23 mouse cellular contexts compared by ENCODE assay signal in genomic region chr16:92926853-92927252, GRCm38 (mm10).
DNase-seq lines count a peak whose midpoint lies in the region; ATAC-seq and TF ChIP-seq lines count a peak whose summit lies in the region.
"Had no signal": no experiment of that assay in that cellular context is flagged by ENCODE, and none has a peak within 500 bp of the region (broad histone marks: within the 10 kb centered on the region; RNA-seq: fewer than 3 reads in every experiment).

No protein-coding gene starts in this region.

- no peaks in the 10 kb centered on the region for H3K36me3 ChIP-seq in thymus, adult 2 months (ENCODE audit: control insufficient read depth, insufficient read depth, low read length)
- no peaks in the 10 kb centered on the region for H3K36me3 ChIP-seq in forebrain, embryonic 15.5 days
- H3K36me3 ChIP-seq: embryonic facial prominence, embryonic 12.5 days; embryonic facial prominence, embryonic 15.5 days; forebrain, embryonic 12.5 days; hindbrain, embryonic 12.5 days; hindbrain, embryonic 15.5 days had no signal

- no peaks in the 10 kb centered on the region for H3K9me3 ChIP-seq in forebrain, embryonic 15.5 days
- H3K9me3 ChIP-seq: embryonic facial prominence, embryonic 12.5 days; embryonic facial prominence, embryonic 15.5 days; forebrain, embryonic 12.5 days; hindbrain, embryonic 12.5 days; hindbrain, embryonic 15.5 days had no signal

- ATAC-seq in megakaryocyte progenitor cell, adult 5-6 weeks (replicated peaks; ENCODE audit: poor library complexity) = peak; percentile 53
- ATAC-seq in forebrain, embryonic 15.5 days (replicated peaks) = no peak
- ATAC-seq: forebrain, embryonic 16.5 days had no signal

- H3K27me3 ChIP-seq in thymus, adult 2 months (ENCODE audit: control insufficient read depth, insufficient read depth, low read length) = no peaks in the 10 kb centered on the region; the same call in 1 of the 2 replicates
- H3K27me3 ChIP-seq in forebrain, embryonic 15.5 days = no peaks in the 10 kb centered on the region
- H3K27me3 ChIP-seq: embryonic facial prominence, embryonic 15.5 days; forebrain, embryonic 12.5 days; hindbrain, embryonic 15.5 days had no signal

- no peak overlapping the region for H3K9ac ChIP-seq in forebrain, embryonic 15.5 days (replicated peaks)
- H3K9ac ChIP-seq: embryonic facial prominence, embryonic 12.5 days; embryonic facial prominence, embryonic 15.5 days; forebrain, embryonic 12.5 days; hindbrain, embryonic 12.5 days; hindbrain, embryonic 15.5 days had no signal

- no peak overlapping the region for H3K4me2 ChIP-seq in forebrain, embryonic 15.5 days (replicated peaks)
- H3K4me2 ChIP-seq: embryonic facial prominence, embryonic 12.5 days; embryonic facial prominence, embryonic 15.5 days; forebrain, embryonic 12.5 days; heart, embryonic 11.5 days; hindbrain, embryonic 12.5 days; hindbrain, embryonic 15.5 days had no signal

- WGBS in thymus, adult 2 months = 34% methylated on average over 5 of the region's 5 CpGs
- WGBS in forebrain, embryonic 15.5 days = 93% methylated on average over 5 of the region's 5 CpGs

- H3K4me1 ChIP-seq in thymus, adult 2 months (replicated peaks; ENCODE audit: control insufficient read depth, insufficient read depth, low read length) = peaks cover 34% of the 10 kb centered on the region
- no peaks in the 10 kb centered on the region for H3K4me1 ChIP-seq in forebrain, embryonic 15.5 days
- H3K4me1 ChIP-seq: forebrain, embryonic 12.5 days; hindbrain, embryonic 12.5 days; hindbrain, embryonic 15.5 days had no signal

- H3K4me3 ChIP-seq in thymus, adult 2 months (ENCODE audit: control insufficient read depth, insufficient read depth, low read length) = no peak overlapping the region
- H3K4me3 ChIP-seq in forebrain, embryonic 15.5 days = no peak overlapping the region
- H3K4me3 ChIP-seq: embryonic facial prominence, embryonic 12.5 days; embryonic facial prominence, embryonic 15.5 days; erythroblast, embryonic 14.5 days; forebrain, embryonic 12.5 days; gastrocnemius, adult 2 months; hindbrain, embryonic 12.5 days; hindbrain, embryonic 15.5 days had no signal

- peak; percentile 31 for DNase-seq in thymus, postnatal 14 days
- no peak for DNase-seq in thymus, adult 2 months
- peak; percentile 37 for DNase-seq in c-Kit-positive CD71-negative TER-119-negative erythroid progenitor cells, embryonic 14.5 days (ENCODE audit: low read depth)
- DNase-seq in embryo, embryonic 9.5 days (ENCODE audit: extremely low spot score) = no peak
- DNase-seq: adrenal gland, adult 2 months; adrenal gland, postnatal 14 days; cerebellum, adult 11-12 months; cerebellum, adult 8-10 months; cerebellum, postnatal 10 days; cerebellum, postnatal 36 days; gastrocnemius, adult 2 months; gastrocnemius, postnatal 14 days; heart, adult 11 months had no signal

- TF ChIP-seq CTCF in thymus, adult 2 months (IDR thresholded peaks at IDR 0.05; ENCODE audit: borderline replicate concordance, control insufficient read depth, extremely low read depth, insufficient read depth, low read length, poor library complexity) = no peak

- no peak overlapping the region for H3K27ac ChIP-seq in thymus, adult 2 months (ENCODE audit: control insufficient read depth, insufficient read depth, low read length)
- no peak overlapping the region for H3K27ac ChIP-seq in forebrain, embryonic 15.5 days (replicated peaks)
- H3K27ac ChIP-seq: embryonic facial prominence, embryonic 12.5 days; embryonic facial prominence, embryonic 15.5 days; forebrain, embryonic 12.5 days; gastrocnemius, adult 2 months; hindbrain, embryonic 12.5 days; hindbrain, embryonic 15.5 days had no signal

- no peak for TF ChIP-seq POLR2A in thymus, adult 2 months (IDR thresholded peaks at IDR 0.05; ENCODE audit: control insufficient read depth, extremely low read depth, insufficient read depth, low read length, poor library complexity)

Comparison
In these comparisons a context has a peak if more than half of its experiments do, and no peak if none do; other contexts are left out.
1. DNase-seq: peak in thymus, postnatal 14 days (single experiment) and c-Kit-positive CD71-negative TER-119-negative erythroid progenitor cells, embryonic 14.5 days (single experiment); none in thymus, adult 2 months (single experiment) and embryo, embryonic 9.5 days (single experiment).